Mouse (Mus musculus) intestine, postnatal 0 days (tissue): Measurements from ENCODE around the gene Slc6a3. TPM values are rescaled to one million over a fixed set of nuclear protein-coding genes. Genes with fewer than 3 reads are reported as not detected.
A peak's percentile ranks its signal among the peaks of the same experiment; 100 is the strongest.

ENCODE experiments used
- ATAC-seq: fragments of 200-750 bp; cut with Nextera tagmentation; 2 replicates; pipeline ENCODE4 v1.8.0; 2017; ENCODE audit warnings: mild to moderate bottlenecking, moderate TSS enrichment, moderate library complexity
- H3K27ac ChIP-seq: fragments of 300-500 bp; sonication (generic); 2 replicates; pipeline ENCODE4 v1.5.1; 2014; ENCODE audit warnings: mild to moderate bottlenecking, low read depth, low read length, moderate library complexity
- H3K27me3 ChIP-seq: fragments of 300-500 bp; sonication (generic); replicated peaks from 2 replicates; pipeline ENCODE4 v1.6.1; 2014; ENCODE audit warnings: low read length, mixed read lengths; ENCODE audit not compliant: control insufficient read depth, insufficient read depth
- H3K36me3 ChIP-seq: fragments of 300-500 bp; sonication (generic); 2 replicates; pipeline ENCODE4 v1.6.1; 2014; ENCODE audit warnings: mild to moderate bottlenecking, moderate library complexity; ENCODE audit not compliant: control insufficient read depth, insufficient read depth
- H3K4me1 ChIP-seq: fragments of 300-500 bp; sonication (generic); replicated peaks from 2 replicates; pipeline ENCODE4 v1.6.1; 2014; ENCODE audit warnings: antibody characterized with exemption, low read length, mixed read lengths; ENCODE audit not compliant: control insufficient read depth, insufficient read depth
- H3K4me2 ChIP-seq: fragments of 300-500 bp; sonication (generic); replicated peaks from 2 replicates; pipeline ENCODE4 v1.6.1; 2014; ENCODE audit warnings: low read depth, mild to moderate bottlenecking, moderate library complexity
- H3K4me3 ChIP-seq: fragments of 300-500 bp; sonication (generic); 2 replicates; pipeline ENCODE4 v1.5.1; 2014; ENCODE audit warnings: low read depth, low read length
- H3K9ac ChIP-seq: fragments of 300-500 bp; sonication (generic); 2 replicates; pipeline ENCODE4 v1.6.1; 2014; ENCODE audit warnings: mild to moderate bottlenecking, low read depth, low read length
- H3K9me3 ChIP-seq: fragments of 300-500 bp; sonication (generic); 2 replicates; pipeline ENCODE4 v1.6.1; 2016; ENCODE audit warnings: mixed run types; ENCODE audit not compliant: control insufficient read depth
- CTCF ChIP-seq: sonication (generic); IDR thresholded peaks from 2 replicates; pipeline ENCODE4 v1.5.1; 2016; ENCODE audit warnings: low read depth, mild to moderate bottlenecking, control low read depth, antibody characterized with exemption, moderate library complexity
- WGBS: fragments of 180-500 bp; shearing (Covaris S2); extraction: QIAGEN DNeasy Blood & Tissue Kit; methylation state at CpG from one replicate; pipeline ENCODE4 v1.1.7; 2014; 5-methylcytosine and 5-hydroxymethylcytosine counted together
- polyA plus RNA-seq: library from polyadenylated mRNA; unstranded; fragments of >200 nt; fragmentation: Nextera tagmentation; extraction: Ambion mirVana; gene quantifications from 2 replicates; pipeline ENCODE4 v1.2.1, GENCODE M21; 2015

The Slc6a3 gene
- polyA plus RNA-seq, 1 experiment from 2014 or later = 4.3 TPM

GRCm38 (mm10) chr13:73509869-73510268 is 26.7 kb upstream of the Slc6a3 start:
- Histone ChIP-seq H3K4me2 (no peak overlapping the region), H3K9me3 (no peaks in the 10 kb centered on the region), H3K27me3 (no peaks in the 10 kb centered on the region), H3K9ac (no peak overlapping the region), H3K4me1 (no peaks in the 10 kb centered on the region), H3K36me3 (peaks cover 16% of the 10 kb centered on the region; the same call in 1 of the 2 replicates), H3K4me3 (no peak overlapping the region), H3K27ac (no peak overlapping the region)
- 76% methylated on average over 6 of the region's 6 CpGs for WGBS
- no peak for TF ChIP-seq CTCF
- no peak for ATAC-seq

GRCm38 (mm10) chr13:73512776-73513673 is 23.5 kb upstream of the Slc6a3 start:
- no peak overlapping the region for H3K27ac ChIP-seq
- no peak overlapping the region for H3K4me3 ChIP-seq
- WGBS = 56% methylated on average over 13 of the region's 13 CpGs
- no peaks in the 10 kb centered on the region for H3K9me3 ChIP-seq
- TF ChIP-seq CTCF = peak; percentile 94
- peaks cover 17% of the 10 kb centered on the region; the same call in 1 of the 2 replicates for H3K36me3 ChIP-seq
- ATAC-seq = peak; percentile 58
- H3K4me2 ChIP-seq = no peak overlapping the region
- H3K4me1 ChIP-seq = no peaks in the 10 kb centered on the region
- H3K9ac ChIP-seq = no peak overlapping the region
- no peaks in the 10 kb centered on the region for H3K27me3 ChIP-seq

- no peaks in the 10 kb centered on the region for H3K4me1 ChIP-seq
- no peak for TF ChIP-seq CTCF
- H3K27me3 ChIP-seq = no peaks in the 10 kb centered on the region
- no peak for ATAC-seq
- 77% methylated on average over 4 of the region's 4 CpGs for WGBS
- no peak overlapping the region for H3K27ac ChIP-seq
- H3K36me3 ChIP-seq = 0 out of 2 replicates have a peak, but pooled peaks cover 15% of the 10 kb centered on the region
- H3K4me2 ChIP-seq = no peak overlapping the region
- H3K9ac ChIP-seq = no peak overlapping the region
- H3K4me3 ChIP-seq = no peak overlapping the region
- H3K9me3 ChIP-seq = no peaks in the 10 kb centered on the region
These were observed 19.7 kb upstream of the Slc6a3 start for GRCm38 (mm10) chr13:73516886-73517285.

GRCm38 (mm10) chr13:73533716-73534115 is 2.8 kb upstream of the Slc6a3 start:
- H3K4me3 ChIP-seq = no peak overlapping the region
- H3K9me3 ChIP-seq = no peaks in the 10 kb centered on the region
- no peaks in the 10 kb centered on the region; the same call in 1 of the 2 replicates for H3K4me1 ChIP-seq
- WGBS = 50% methylated on average over 3 of the region's 3 CpGs
- no peak overlapping the region for H3K4me2 ChIP-seq
- H3K36me3 ChIP-seq = no peaks in the 10 kb centered on the region
- H3K27ac ChIP-seq = peak overlapping the region; percentile 83
- ATAC-seq = peak; percentile 92
- peaks cover 8% of the 10 kb centered on the region; the same call in 1 of the 2 replicates for H3K27me3 ChIP-seq
- H3K9ac ChIP-seq = no peak overlapping the region
- TF ChIP-seq CTCF = no peak

DNA sequence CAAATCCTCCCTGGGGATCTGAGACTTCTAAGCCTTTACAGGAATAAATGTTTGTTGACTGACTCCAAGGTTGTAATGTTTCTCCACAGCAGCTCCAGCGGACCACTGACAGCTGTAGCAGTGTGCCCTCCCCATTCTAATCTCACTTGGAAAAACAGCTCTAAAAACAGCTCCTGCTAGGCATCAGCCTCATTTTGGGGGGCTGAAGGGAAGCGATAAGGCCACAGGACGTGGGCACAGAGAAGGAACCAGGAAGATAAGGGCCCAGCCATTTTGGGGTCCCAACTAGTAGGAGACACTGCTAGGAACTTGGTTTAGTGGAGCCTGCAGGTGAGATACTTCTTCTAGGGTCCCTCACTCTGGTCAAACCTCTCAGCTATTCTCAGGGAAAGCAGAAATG is 1.3 kb upstream of the Slc6a3 start:
- Histone ChIP-seq H3K4me2 (peak overlapping the region; percentile 69), H3K4me1 (no peaks in the 10 kb centered on the region; the same call in 1 of the 2 replicates), H3K27me3 (peaks cover 8% of the 10 kb centered on the region; the same call in 1 of the 2 replicates), H3K9ac (peak overlapping the region; percentile 32; the same call in 1 of the 2 replicates), H3K9me3 (no peaks in the 10 kb centered on the region), H3K36me3 (no peaks in the 10 kb centered on the region), H3K27ac (peak overlapping the region; percentile 83), H3K4me3 (peak overlapping the region; percentile 34)
- WGBS = 56% methylated on average over 3 of the region's 3 CpGs
- ATAC-seq = no peak
- TF ChIP-seq CTCF = no peak

- peak overlapping the region; percentile 83 for H3K27ac ChIP-seq
- no peak for TF ChIP-seq CTCF
- H3K4me2 ChIP-seq = peak overlapping the region; percentile 69
- peak overlapping the region; percentile 34 for H3K4me3 ChIP-seq
- ATAC-seq = no peak
- H3K27me3 ChIP-seq = peaks cover 10% of the 10 kb centered on the region; the same call in 1 of the 2 replicates
- H3K36me3 ChIP-seq = no peaks in the 10 kb centered on the region
- H3K9me3 ChIP-seq = no peaks in the 10 kb centered on the region
- 13% methylated on average over 13 of the region's 13 CpGs for WGBS
- peak overlapping the region; percentile 32; the same call in 1 of the 2 replicates for H3K9ac ChIP-seq
- H3K4me1 ChIP-seq = no peaks in the 10 kb centered on the region; the same call in 1 of the 2 replicates
These were observed 277 bp downstream of the Slc6a3 start for GRCm38 (mm10) chr13:73536824-73537223.
